Mouse (Mus musculus) forebrain, postnatal 0 days (tissue): ENCODE measurements around the gene Wipi2. TPM values are rescaled to one million over a fixed set of nuclear protein-coding genes. Genes with fewer than 3 reads are reported as not detected.

Experiments
- ATAC-seq: fragments of 200-750 bp; cut with Nextera tagmentation; 2 replicates; pipeline ENCODE4 v1.8.0; 2017; ENCODE audit warnings: mild to moderate bottlenecking, moderate library complexity
- DNase-seq: peaks from one replicate; pipeline ENCODE4 v3.0.0-alpha.2; 2015
- H3K27ac ChIP-seq: fragments of 300-500 bp; sonication (generic); 2 replicates; pipeline ENCODE4 v1.5.1; 2014; ENCODE audit warnings: low read depth, mild to moderate bottlenecking, antibody characterized with exemption, low read length, moderate library complexity, mixed read lengths
- H3K27me3 ChIP-seq: fragments of 300-500 bp; sonication (generic); 2 replicates; pipeline ENCODE4 v1.6.1; 2014; ENCODE audit warnings: mild to moderate bottlenecking, low read length, mixed read lengths; ENCODE audit not compliant: insufficient read depth
- H3K36me3 ChIP-seq: fragments of 300-500 bp; sonication (generic); 2 replicates; pipeline ENCODE4 v1.6.1; 2014; ENCODE audit warnings: mild to moderate bottlenecking, moderate library complexity; ENCODE audit not compliant: insufficient read depth
- H3K4me1 ChIP-seq: fragments of 300-500 bp; sonication (generic); 2 replicates; pipeline ENCODE4 v1.6.1; 2014; ENCODE audit warnings: antibody characterized with exemption; ENCODE audit not compliant: insufficient read depth
- H3K4me2 ChIP-seq: fragments of 300-500 bp; sonication (generic); 2 replicates; pipeline ENCODE4 v1.6.1; 2014; ENCODE audit warnings: low read depth, mild to moderate bottlenecking, moderate library complexity
- H3K4me3 ChIP-seq: fragments of 300-500 bp; sonication (generic); 2 replicates; pipeline ENCODE4 v1.5.1; 2014; ENCODE audit warnings: low read depth, low read length, mixed read lengths
- H3K9ac ChIP-seq: fragments of 300-500 bp; sonication (generic); 2 replicates; pipeline ENCODE4 v1.6.1; 2014; ENCODE audit warnings: mild to moderate bottlenecking
- H3K9me3 ChIP-seq: fragments of 300-500 bp; sonication (generic); 2 replicates; pipeline ENCODE4 v1.6.1; 2016; ENCODE audit warnings: low read length
- CTCF ChIP-seq: sonication (generic); IDR thresholded peaks from 2 replicates; pipeline ENCODE4 v1.5.1; 2016; ENCODE audit warnings: antibody characterized with exemption, control low read depth, low read depth
- WGBS: fragments of 180-500 bp; shearing (Covaris S2); extraction: QIAGEN DNeasy Blood & Tissue Kit; methylation state at CpG from one replicate; pipeline ENCODE4 v1.1.7; 2014; 5-methylcytosine and 5-hydroxymethylcytosine counted together
- polyA plus RNA-seq: library from polyadenylated mRNA; unstranded; fragments of >200 nt; fragmentation: Nextera tagmentation; extraction: Ambion mirVana; gene quantifications from 2 replicates; pipeline ENCODE4 v1.2.1, GENCODE M21; 2015
- total RNA-seq: library from RNA; depleted of rRNA; stranded (reverse); fragments of >200 nt; gene quantifications from 2 replicates; pipeline ENCODE4 v1.2.3, GENCODE M21; 2014

The Wipi2 gene
- total and polyA plus RNA-seq, 2 experiments from 2014 or later: 37.4 to 68.0 TPM

- ATAC-seq (no peak), DNase-seq (no peak)
- no peak for TF ChIP-seq CTCF
- Histone ChIP-seq H3K27me3 (no peaks in the 10 kb centered on the region), H3K4me2 (no peak overlapping the region), H3K36me3 (no peaks in the 10 kb centered on the region), H3K9me3 (no peaks in the 10 kb centered on the region), H3K9ac (no peak overlapping the region), H3K4me3 (no peak overlapping the region), H3K4me1 (peaks cover 5% of the 10 kb centered on the region), H3K27ac (no peak overlapping the region)
- 73% methylated on average over 3 of the region's 3 CpGs for WGBS
These were observed 62.8 kb downstream of the Wipi2 start for GRCm38 (mm10) chr5:142690343-142690742.

GRCm38 (mm10) chr5:142692248-142692647, 64.8 kb downstream of the Wipi2 start, which contains the start of gene Slc29a4:
TSS of gene Slc29a4 (plus strand) at chr5:142692512.
- Histone ChIP-seq H3K4me3 (peak within 1 kb of the TSS; percentile 2; the same call in 1 of the 2 replicates), H3K36me3 (no peaks in the 10 kb centered on the region), H3K9me3 (no peaks in the 10 kb centered on the region), H3K27ac (peak within 1 kb of the TSS; percentile 21; the same call in 1 of the 2 replicates), H3K4me1 (peaks cover 5% of the 10 kb centered on the region), H3K4me2 (peak within 1 kb of the TSS; percentile 32), H3K27me3 (no peaks in the 10 kb centered on the region), H3K9ac (0 out of 2 replicates have a peak within 1 kb of the TSS, but pooled peaks have one; percentile 18)
- TF ChIP-seq CTCF: no peak
- ATAC-seq: peak; percentile 86
- DNase-seq: peak; percentile 84
- 30% methylated on average over 14 of the region's 14 CpGs for WGBS

- peak overlapping the region; percentile 32 for H3K4me2 ChIP-seq
- no peak for ATAC-seq
These were observed 65.7 kb downstream of the Wipi2 start for GRCm38 (mm10) chr5:142692971-142693737.

GRCm38 (mm10) chr5:142693738-142694430, 66.4 kb downstream of the Wipi2 start:
- Histone ChIP-seq H3K9ac (no peak overlapping the region), H3K4me3 (no peak overlapping the region; the same call in 1 of the 2 replicates), H3K36me3 (no peaks in the 10 kb centered on the region), H3K27ac (no peak overlapping the region), H3K9me3 (no peaks in the 10 kb centered on the region), H3K27me3 (no peaks in the 10 kb centered on the region), H3K4me2 (peak overlapping the region; percentile 32), H3K4me1 (peaks cover 5% of the 10 kb centered on the region)
- WGBS: 39% methylated on average over 8 of the region's 8 CpGs
- no peak for TF ChIP-seq CTCF
- no peak for ATAC-seq
- no peak for DNase-seq

More at GRCm38 (mm10) chr5:142692971-142693737, 65.7 kb downstream of the Wipi2 start:
- Histone ChIP-seq H3K36me3 (no peaks in the 10 kb centered on the region), H3K27ac (peak overlapping the region; percentile 21; the same call in 1 of the 2 replicates), H3K4me3 (peak overlapping the region; percentile 2; the same call in 1 of the 2 replicates), H3K9ac (no peak overlapping the region), H3K9me3 (no peaks in the 10 kb centered on the region), H3K27me3 (no peaks in the 10 kb centered on the region), H3K4me1 (peaks cover 5% of the 10 kb centered on the region)
- TF ChIP-seq CTCF: no peak
- 54% methylated on average over 12 of the region's 12 CpGs for WGBS
- no peak for DNase-seq

GRCm38 (mm10) chr5:142694627-142695340, 67.3 kb downstream of the Wipi2 start:
- Histone ChIP-seq H3K4me3 (no peak overlapping the region), H3K9me3 (no peaks in the 10 kb centered on the region), H3K36me3 (no peaks in the 10 kb centered on the region), H3K27ac (no peak overlapping the region), H3K27me3 (no peaks in the 10 kb centered on the region), H3K4me1 (peaks cover 5% of the 10 kb centered on the region), H3K4me2 (peak overlapping the region; percentile 23; the same call in 1 of the 2 replicates), H3K9ac (no peak overlapping the region)
- ATAC-seq: no peak
- no peak for TF ChIP-seq CTCF
- WGBS: 18% methylated on average over 12 of the region's 12 CpGs
- DNase-seq: no peak

- Histone ChIP-seq H3K27ac (no peak overlapping the region), H3K9ac (no peak overlapping the region), H3K4me2 (no peak overlapping the region), H3K4me3 (no peak overlapping the region), H3K36me3 (no peaks in the 10 kb centered on the region), H3K27me3 (no peaks in the 10 kb centered on the region), H3K4me1 (peaks cover 5% of the 10 kb centered on the region), H3K9me3 (no peaks in the 10 kb centered on the region)
- TF ChIP-seq CTCF: no peak
- WGBS: 26% methylated on average over 6 of the region's 6 CpGs
- DNase-seq (no peak), ATAC-seq (no peak)
These were observed 68.8 kb downstream of the Wipi2 start for GRCm38 (mm10) chr5:142696258-142696657.
